Mouse (Mus musculus): Measurements from ENCODE around the gene Nav1. TPM values are rescaled to one million over a fixed set of nuclear protein-coding genes. Genes with fewer than 3 reads are reported as not detected.

Gene Nav1
- polyA plus RNA-seq, 1 experiment, result 26.8 TPM

DNA sequence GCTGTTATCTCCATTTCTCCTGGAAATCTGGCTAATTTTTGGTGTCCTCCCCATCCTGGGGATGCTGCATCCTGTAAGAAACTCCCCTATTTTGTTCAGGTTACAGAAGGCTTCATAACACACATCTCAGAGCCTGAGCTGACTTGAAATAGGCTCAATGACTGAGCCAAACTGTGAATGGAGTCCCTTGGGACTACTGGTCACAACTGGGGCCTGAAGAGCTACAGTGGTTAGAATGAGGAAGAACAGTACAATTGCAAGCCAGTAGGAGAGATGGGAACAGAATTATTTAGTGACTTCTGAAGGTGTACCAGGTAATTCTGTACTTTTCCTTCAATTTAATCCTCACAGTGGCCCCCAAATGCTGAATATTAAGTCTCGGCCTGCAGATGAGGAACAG lies 31.7 kb downstream of the Nav1 start:
- no peak overlapping the region for H3K27ac ChIP-seq (ENCODE audit: insufficient read depth, low read length)
- no peak for TF ChIP-seq CTCF (IDR thresholded peaks at IDR 0.05; ENCODE audit: borderline replicate concordance, insufficient read depth, low read depth, low read length)
- no peak for TF ChIP-seq POLR2A (IDR thresholded peaks at IDR 0.05; ENCODE audit: borderline replicate concordance, insufficient read depth, low read length)
- peaks cover 7% of the 10 kb centered on the region for H3K4me1 ChIP-seq (ENCODE audit: control insufficient read depth, insufficient read depth, low read length)
- no peaks in the 10 kb centered on the region for H3K27me3 ChIP-seq (ENCODE audit: control insufficient read depth, insufficient read depth, low read length)
- 98% methylated on average over 1 of the region's 1 CpGs for WGBS
- no peak for DNase-seq
- no peak overlapping the region for H3K4me3 ChIP-seq (replicated peaks; ENCODE audit: insufficient read depth, low read depth, low read length)

DNA sequence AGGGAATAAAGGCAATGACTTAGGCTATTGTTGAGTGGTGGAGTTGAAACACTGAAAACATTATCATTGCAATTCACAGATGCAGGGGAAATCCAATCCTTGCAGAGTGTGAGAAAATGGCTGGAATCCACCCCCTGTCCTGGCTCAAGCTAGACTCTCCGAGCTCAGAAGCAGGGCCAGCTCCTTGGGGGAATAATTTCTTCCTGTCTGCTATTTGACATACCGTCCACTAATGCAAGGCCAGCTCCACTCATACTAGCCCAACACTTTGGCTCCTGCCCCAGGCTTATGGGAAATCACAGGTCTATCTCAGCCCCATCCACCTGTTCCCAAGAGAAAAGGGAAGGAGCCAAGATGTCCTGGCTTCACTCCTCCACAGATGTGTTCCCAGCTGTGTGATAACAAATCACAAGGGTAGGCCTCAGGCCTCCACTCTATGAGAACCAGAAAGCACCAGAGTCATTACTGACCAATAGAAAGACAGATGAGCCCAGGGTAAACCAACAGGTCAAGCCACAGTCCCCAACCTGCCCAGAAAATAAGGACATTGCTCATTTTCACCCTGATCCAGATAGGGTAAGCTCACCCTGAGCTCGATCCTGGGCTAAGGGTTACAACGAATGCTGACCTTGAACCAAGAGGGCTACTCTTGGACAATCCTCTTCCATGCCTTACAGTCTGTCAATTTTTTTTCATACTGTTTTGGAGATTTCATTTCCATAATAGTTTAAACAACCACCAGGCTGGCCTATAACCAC lies 32.5 kb downstream of the Nav1 start:
- Histone ChIP-seq H3K27ac (ENCODE audit: insufficient read depth, low read length) (no peak overlapping the region), H3K4me1 (ENCODE audit: control insufficient read depth, insufficient read depth, low read length) (peaks cover 7% of the 10 kb centered on the region), H3K27me3 (ENCODE audit: control insufficient read depth, insufficient read depth, low read length) (no peaks in the 10 kb centered on the region), H3K4me3 (replicated peaks; ENCODE audit: insufficient read depth, low read depth, low read length) (no peak overlapping the region)
- 87% methylated on average over 4 of the region's 4 CpGs for WGBS
- no peak for DNase-seq
- TF ChIP-seq POLR2A (IDR thresholded peaks at IDR 0.05; ENCODE audit: borderline replicate concordance, insufficient read depth, low read length), result no peak
- no peak for TF ChIP-seq CTCF (IDR thresholded peaks at IDR 0.05; ENCODE audit: borderline replicate concordance, insufficient read depth, low read depth, low read length)

DNA sequence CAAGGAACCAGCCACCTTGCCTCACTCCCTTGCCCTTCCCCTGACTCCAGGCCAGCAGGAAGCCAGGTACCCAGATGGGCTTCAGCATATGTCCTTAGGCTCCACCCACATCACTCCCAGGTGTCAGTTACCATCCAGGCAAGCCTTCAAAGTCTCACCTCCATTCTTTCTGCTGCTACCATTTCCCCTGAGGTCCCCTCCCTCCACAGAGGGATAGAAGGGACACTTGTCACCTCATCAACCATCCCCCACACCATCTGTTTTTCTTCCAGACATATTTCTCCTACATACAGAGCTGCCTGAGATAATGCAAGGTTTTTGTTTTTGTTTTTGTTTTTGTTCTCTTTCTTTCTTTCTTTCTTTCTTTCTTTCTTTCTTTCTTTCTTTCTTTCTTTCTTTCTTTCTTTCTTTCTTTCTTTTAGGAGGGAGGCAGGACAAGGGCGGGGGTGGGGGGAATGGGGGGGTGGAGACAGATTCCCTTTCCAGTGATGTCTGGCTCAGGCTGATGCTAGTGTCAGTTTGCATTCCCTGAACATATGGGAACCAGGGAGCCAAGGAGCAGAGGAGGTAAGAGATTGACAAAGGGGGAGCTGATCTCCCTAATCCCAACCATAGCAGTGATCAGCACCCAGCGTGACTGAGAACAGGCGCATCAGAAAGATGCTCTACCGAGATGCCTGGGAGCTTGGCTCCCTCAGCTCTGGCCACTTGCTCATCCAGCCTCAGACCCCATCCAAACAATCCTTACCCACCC lies 34.8 kb downstream of the Nav1 start:
- DNase-seq, result no peak
- Histone ChIP-seq H3K27me3 (ENCODE audit: control insufficient read depth, insufficient read depth, low read length) (no peaks in the 10 kb centered on the region), H3K27ac (ENCODE audit: insufficient read depth, low read length) (no peak overlapping the region), H3K4me1 (ENCODE audit: control insufficient read depth, insufficient read depth, low read length) (peaks cover 7% of the 10 kb centered on the region), H3K4me3 (replicated peaks; ENCODE audit: insufficient read depth, low read depth, low read length) (no peak overlapping the region)
- 54% methylated on average over 4 of the region's 4 CpGs for WGBS
- no peak for TF ChIP-seq POLR2A (IDR thresholded peaks at IDR 0.05; ENCODE audit: borderline replicate concordance, insufficient read depth, low read length)
- TF ChIP-seq CTCF (IDR thresholded peaks at IDR 0.05; ENCODE audit: borderline replicate concordance, insufficient read depth, low read depth, low read length), result no peak

DNA sequence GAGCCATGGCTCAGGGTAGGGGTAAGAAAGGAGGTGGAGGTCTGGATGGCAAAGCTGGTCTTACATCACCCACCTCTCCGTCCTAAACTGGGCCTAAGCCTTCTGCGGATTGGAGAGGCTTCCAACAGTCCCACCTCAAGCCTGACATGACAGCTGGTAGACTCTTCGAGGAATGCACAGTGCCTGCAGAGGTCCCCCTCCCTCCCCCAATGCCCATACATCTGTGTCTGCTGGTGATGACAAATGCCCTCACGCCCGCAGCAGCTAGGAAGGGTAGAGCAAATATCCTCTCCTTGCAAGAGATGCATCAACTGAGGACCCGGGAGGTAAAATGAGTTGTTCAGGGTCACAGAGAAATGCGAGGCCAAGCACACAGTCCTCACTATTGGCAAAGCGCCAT lies 39.0 kb downstream of the Nav1 start:
- DNase-seq, result no peak
- no peak for TF ChIP-seq POLR2A (IDR thresholded peaks at IDR 0.05; ENCODE audit: borderline replicate concordance, insufficient read depth, low read length)
- no peak for TF ChIP-seq CTCF (IDR thresholded peaks at IDR 0.05; ENCODE audit: borderline replicate concordance, insufficient read depth, low read depth, low read length)
- Histone ChIP-seq H3K4me1 (ENCODE audit: control insufficient read depth, insufficient read depth, low read length) (peaks cover 11% of the 10 kb centered on the region), H3K4me3 (replicated peaks; ENCODE audit: insufficient read depth, low read depth, low read length) (no peak overlapping the region), H3K27me3 (ENCODE audit: control insufficient read depth, insufficient read depth, low read length) (no peaks in the 10 kb centered on the region), H3K27ac (ENCODE audit: insufficient read depth, low read length) (no peak overlapping the region)
- 71% methylated on average over 8 of the region's 8 CpGs for WGBS

DNA sequence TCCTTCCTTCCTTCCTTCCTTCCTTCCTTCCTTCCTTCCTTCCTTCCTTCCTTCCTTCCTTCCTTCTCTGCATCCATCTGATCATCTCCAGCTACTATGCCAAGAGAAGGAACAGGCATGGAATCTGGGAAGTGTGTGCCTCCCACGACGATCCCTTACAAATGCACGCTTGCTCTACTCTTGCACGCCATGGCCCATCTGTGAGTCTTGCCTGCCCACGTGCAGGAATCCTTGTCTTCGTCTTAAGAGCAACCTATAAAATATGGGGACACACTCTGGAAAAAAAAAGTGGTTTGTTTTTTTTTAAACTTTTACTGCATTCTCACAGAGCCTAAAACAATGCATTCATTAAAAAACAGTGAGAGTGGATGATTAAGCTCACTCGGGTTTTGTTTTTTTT lies 40.5 kb downstream of the Nav1 start:
- H3K27ac ChIP-seq (ENCODE audit: insufficient read depth, low read length), result no peak overlapping the region
- H3K4me1 ChIP-seq (ENCODE audit: control insufficient read depth, insufficient read depth, low read length), result peaks cover 4% of the 10 kb centered on the region
- no peaks in the 10 kb centered on the region for H3K27me3 ChIP-seq (ENCODE audit: control insufficient read depth, insufficient read depth, low read length)
- TF ChIP-seq CTCF (IDR thresholded peaks at IDR 0.05; ENCODE audit: borderline replicate concordance, insufficient read depth, low read depth, low read length) (no peak), POLR2A (IDR thresholded peaks at IDR 0.05; ENCODE audit: borderline replicate concordance, insufficient read depth, low read length) (no peak)
- no peak overlapping the region for H3K4me3 ChIP-seq (replicated peaks; ENCODE audit: insufficient read depth, low read depth, low read length)
- WGBS, result 89% methylated on average over 7 of the region's 7 CpGs
- DNase-seq, result no peak

DNA sequence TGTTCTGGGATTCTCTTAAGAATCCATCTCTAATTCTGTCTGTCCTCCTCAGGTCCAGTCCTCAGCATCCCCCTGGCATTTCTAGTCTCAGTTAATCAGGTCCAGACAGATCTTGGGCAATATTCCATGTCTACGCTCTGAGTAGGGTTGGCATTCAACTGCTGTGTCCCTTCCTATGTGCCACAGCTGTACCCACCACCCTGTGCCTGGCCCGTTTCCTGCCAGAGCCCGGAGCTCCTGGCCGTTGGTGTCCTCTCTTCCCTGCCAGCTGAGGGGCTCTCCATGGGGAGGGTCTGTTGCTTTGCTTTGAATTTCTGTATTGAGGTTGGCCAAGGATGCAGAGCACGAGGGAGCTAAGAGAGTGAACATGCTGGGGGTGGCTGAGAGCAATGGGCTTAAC lies 41.3 kb downstream of the Nav1 start:
- H3K4me3 ChIP-seq (replicated peaks; ENCODE audit: insufficient read depth, low read depth, low read length), result no peak overlapping the region
- peaks cover 4% of the 10 kb centered on the region; the same call in 1 of the 2 replicates for H3K4me1 ChIP-seq (ENCODE audit: control insufficient read depth, insufficient read depth, low read length)
- no peak overlapping the region for H3K27ac ChIP-seq (ENCODE audit: insufficient read depth, low read length)
- WGBS, result 61% methylated on average over 5 of the region's 5 CpGs
- H3K27me3 ChIP-seq (ENCODE audit: control insufficient read depth, insufficient read depth, low read length), result no peaks in the 10 kb centered on the region
- no peak for TF ChIP-seq CTCF (IDR thresholded peaks at IDR 0.05; ENCODE audit: borderline replicate concordance, insufficient read depth, low read depth, low read length)
- no peak for TF ChIP-seq POLR2A (IDR thresholded peaks at IDR 0.05; ENCODE audit: borderline replicate concordance, insufficient read depth, low read length)
- no peak for DNase-seq

DNA sequence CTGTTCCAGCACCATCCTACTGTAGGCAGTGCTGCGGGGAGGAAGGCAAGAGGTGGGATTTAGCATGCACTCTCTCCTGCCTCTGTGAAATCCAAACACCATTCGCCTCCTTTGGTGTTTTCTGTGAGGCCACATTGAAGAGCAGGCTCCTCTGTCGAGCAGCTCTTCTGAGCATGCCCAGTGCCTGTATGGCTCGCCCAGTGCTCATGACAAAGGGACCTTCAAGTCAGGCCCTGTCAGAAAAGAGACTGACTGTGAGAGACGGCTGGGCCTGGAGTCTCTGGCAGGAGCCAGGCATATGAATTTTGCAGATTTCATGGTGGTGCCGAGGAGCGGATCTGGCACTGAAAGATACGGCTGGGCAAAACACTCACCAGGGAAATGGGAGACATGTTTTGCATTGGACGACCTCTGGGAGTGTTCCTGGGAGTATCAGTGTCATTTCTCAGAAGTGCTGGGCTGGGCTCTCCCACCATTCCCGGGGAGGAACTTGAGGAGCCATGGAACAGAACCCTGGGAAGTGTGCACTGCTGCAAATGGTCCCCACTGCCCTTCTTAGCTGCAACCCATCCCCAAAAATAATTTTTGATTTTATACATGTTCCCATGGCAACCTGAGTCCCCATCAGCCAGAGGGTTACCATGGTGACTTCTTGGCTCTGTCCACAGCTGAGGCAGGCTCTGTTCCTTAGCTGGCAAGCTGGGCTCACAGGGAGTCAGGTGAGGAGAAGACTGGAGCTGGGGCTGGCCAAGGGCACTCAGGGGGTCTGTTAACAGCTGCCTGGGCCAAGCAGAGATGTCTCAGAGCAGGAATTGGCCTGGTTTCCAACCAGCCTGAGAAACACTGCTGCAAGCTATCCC lies 42.2 kb downstream of the Nav1 start:
- no peak overlapping the region for H3K4me3 ChIP-seq (replicated peaks; ENCODE audit: insufficient read depth, low read depth, low read length)
- peaks cover 4% of the 10 kb centered on the region; the same call in 1 of the 2 replicates for H3K4me1 ChIP-seq (ENCODE audit: control insufficient read depth, insufficient read depth, low read length)
- no peak for TF ChIP-seq POLR2A (IDR thresholded peaks at IDR 0.05; ENCODE audit: borderline replicate concordance, insufficient read depth, low read length)
- TF ChIP-seq CTCF (IDR thresholded peaks at IDR 0.05; ENCODE audit: borderline replicate concordance, insufficient read depth, low read depth, low read length), result no peak
- H3K27me3 ChIP-seq (ENCODE audit: control insufficient read depth, insufficient read depth, low read length), result no peaks in the 10 kb centered on the region
- peak in 1 of 2 experiments; percentile 20 for DNase-seq
- 71% methylated on average over 10 of the region's 10 CpGs for WGBS
- no peak overlapping the region for H3K27ac ChIP-seq (ENCODE audit: insufficient read depth, low read length)
